Mouse (Mus musculus) cerebellum, postnatal 10 days (tissue): ENCODE data around the gene Aoah.

Source experiments
- DNase-seq, 2 experiments: peaks; one replicate each; pipeline ENCODE4 v3.0.0; 2021; ENCODE audit warnings: mixed read lengths in 2 of 2

The Aoah gene

DNA sequence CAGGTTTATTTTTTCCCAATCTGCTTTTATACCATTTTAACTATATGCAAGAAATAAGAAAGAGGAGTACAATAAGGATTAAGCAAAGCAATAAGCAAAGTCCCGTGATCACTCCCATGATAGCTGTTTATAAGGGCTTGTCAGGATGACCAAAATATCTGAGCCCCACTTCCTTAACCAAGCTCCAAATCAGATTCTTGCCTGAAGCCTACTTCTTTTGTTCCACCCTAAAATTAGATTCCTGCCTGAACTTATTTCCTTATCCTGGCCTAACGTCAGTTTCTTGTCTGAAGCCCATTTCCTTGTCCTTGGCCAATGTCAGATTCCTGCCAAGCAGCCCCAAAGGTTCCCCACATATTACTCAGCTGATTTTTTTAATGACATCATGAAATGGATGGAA lies 288.8 kb downstream of the Aoah start:
- no peak for DNase-seq
